Mouse (Mus musculus) kidney, adult 11 months (tissue): Measurements from ENCODE around the gene Srsf1.

Experiments used
- DNase-seq: peaks from one replicate; pipeline ENCODE4 v3.0.0; 2022

The Srsf1 gene

GRCm38 (mm10) chr11:88046944-88047794 is at the start of gene Srsf1:
Gene Srsf1, plus strand, starts transcription at chr11:88047373.
- peak; percentile 97 for DNase-seq

GRCm38 (mm10) chr11:87999751-88000150 is 47.4 kb upstream of the Srsf1 start:
- no peak for DNase-seq

- DNase-seq: no peak
Measured at GRCm38 (mm10) chr11:88002738-88003137, 44.4 kb upstream of the Srsf1 start.

- no peak for DNase-seq
Measured at GRCm38 (mm10) chr11:88004123-88004522, 43.0 kb upstream of the Srsf1 start.

GRCm38 (mm10) chr11:88008641-88009040 is 38.5 kb upstream of the Srsf1 start:
- no peak for DNase-seq

- DNase-seq: no peak
Measured at GRCm38 (mm10) chr11:88009542-88010190, 37.5 kb upstream of the Srsf1 start.

- no peak for DNase-seq
Measured at GRCm38 (mm10) chr11:88011208-88011913, 35.8 kb upstream of the Srsf1 start.

- DNase-seq: no peak
Measured at GRCm38 (mm10) chr11:88011914-88012419, 35.2 kb upstream of the Srsf1 start.

- DNase-seq: no peak
Measured at GRCm38 (mm10) chr11:88012621-88013244, 34.4 kb upstream of the Srsf1 start.

GRCm38 (mm10) chr11:88013632-88014031 is 33.5 kb upstream of the Srsf1 start:
- DNase-seq: no peak

- DNase-seq: no peak
Measured at GRCm38 (mm10) chr11:88015161-88015560, 32.0 kb upstream of the Srsf1 start.

- DNase-seq: no peak
Measured at GRCm38 (mm10) chr11:88015795-88016194, 31.4 kb upstream of the Srsf1 start.

- no peak for DNase-seq
Measured at GRCm38 (mm10) chr11:88023933-88024332, 23.2 kb upstream of the Srsf1 start.

GRCm38 (mm10) chr11:88027391-88028035 is 19.7 kb upstream of the Srsf1 start:
- DNase-seq: no peak

GRCm38 (mm10) chr11:88028193-88028684 is 18.9 kb upstream of the Srsf1 start:
- no peak for DNase-seq

- DNase-seq: peak; percentile 32
Measured at GRCm38 (mm10) chr11:88030219-88030618, 17.0 kb upstream of the Srsf1 start.

GRCm38 (mm10) chr11:88030836-88031235 is 16.3 kb upstream of the Srsf1 start:
- no peak for DNase-seq

- DNase-seq: no peak
Measured at GRCm38 (mm10) chr11:88031753-88032152, 15.4 kb upstream of the Srsf1 start.

- DNase-seq: no peak
Measured at GRCm38 (mm10) chr11:88035970-88036369, 11.2 kb upstream of the Srsf1 start.

- DNase-seq: no peak
Measured at GRCm38 (mm10) chr11:88036761-88037251, 10.4 kb upstream of the Srsf1 start.

- DNase-seq: no peak
Measured at GRCm38 (mm10) chr11:88037386-88037785, 9.8 kb upstream of the Srsf1 start.

GRCm38 (mm10) chr11:88039066-88039465 is 8.1 kb upstream of the Srsf1 start:
- no peak for DNase-seq
